Mouse (Mus musculus) erythroblast, embryonic 14.5 days (primary cell): ENCODE results near the gene Islr.

Source experiments
- GATA1 ChIP-seq: IDR thresholded peaks from 2 replicates; pipeline ENCODE4 v1.6.1; 2012; ENCODE audit warnings: low read length, inconsistent platforms, mixed read lengths
- TAL1 ChIP-seq: IDR thresholded peaks from 3 replicates; pipeline ENCODE4 v1.6.1; 2012; ENCODE audit warnings: low read length, inconsistent platforms, mixed read lengths

DNA sequence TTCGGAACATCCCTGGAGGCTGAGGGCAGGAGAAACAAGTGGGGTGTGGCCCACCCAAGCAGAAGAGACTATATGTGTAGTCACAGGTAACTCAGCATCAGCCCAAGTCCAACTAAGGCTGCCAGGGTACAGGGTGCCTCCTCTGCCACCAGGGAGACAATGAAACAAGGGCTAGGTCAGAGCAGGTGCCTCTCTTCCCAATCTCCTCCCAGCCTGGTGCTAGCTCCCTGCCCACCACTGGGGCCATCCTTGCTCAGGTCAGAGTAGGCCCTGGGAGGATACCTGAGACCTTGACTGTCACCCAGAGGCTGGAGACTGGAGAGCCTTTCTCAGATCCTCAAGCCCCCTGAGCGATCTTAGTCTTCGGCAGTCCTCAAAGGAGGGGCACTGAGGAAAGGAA is 41.9 kb downstream of the Islr start:
- TF ChIP-seq GATA1: no peak
- TF ChIP-seq TAL1: no peak
